Mouse (Mus musculus) lung, postnatal 4 days (tissue): Measurements from ENCODE around the gene Galnt16.
A peak's percentile ranks its signal among the peaks of the same experiment; 100 is the strongest.

Experiments
- DNase-seq, 2 experiments: peaks; one replicate each; pipeline ENCODE4 v3.0.0; 2021

Galnt16 gene

GRCm38 (mm10) chr12:80601597-80602269 lies 83.7 kb downstream of the Galnt16 start:
- DNase-seq, result no peak

- DNase-seq, result no peak
Observed at GRCm38 (mm10) chr12:80602432-80602831, 84.4 kb downstream of the Galnt16 start.

- DNase-seq, result peak; percentile 84 to 92
Observed at GRCm38 (mm10) chr12:80603566-80603965, 85.5 kb downstream of the Galnt16 start.

- no peak for DNase-seq
Observed at GRCm38 (mm10) chr12:80604218-80604617, 86.1 kb downstream of the Galnt16 start.

GRCm38 (mm10) chr12:80608576-80608975 lies 90.5 kb downstream of the Galnt16 start:
- DNase-seq, result no peak

GRCm38 (mm10) chr12:80609928-80610327 lies 91.9 kb downstream of the Galnt16 start:
- no peak for DNase-seq

GRCm38 (mm10) chr12:80612113-80612791 lies 94.2 kb downstream of the Galnt16 start:
- DNase-seq, result no peak

GRCm38 (mm10) chr12:80615371-80616257 lies 97.5 kb downstream of the Galnt16 start:
- no peak for DNase-seq

GRCm38 (mm10) chr12:80620501-80620900 lies 102.4 kb downstream of the Galnt16 start:
- DNase-seq, result no peak

GRCm38 (mm10) chr12:80631790-80632189 lies 113.7 kb downstream of the Galnt16 start:
- DNase-seq, result no peak

- DNase-seq, result peak; percentile 45 to 67
Observed at GRCm38 (mm10) chr12:80642725-80643692, 124.9 kb downstream of the Galnt16 start.

GRCm38 (mm10) chr12:80643693-80644505 lies 125.8 kb downstream of the Galnt16 start, which contains the start of the genes Slc39a9 and Erh:
Gene Slc39a9, plus strand, starts transcription at chr12:80643883.
Gene Erh, minus strand, starts transcription at chr12:80644341.
- DNase-seq, result peak; percentile 95 to 96

- DNase-seq, result no peak
Observed at GRCm38 (mm10) chr12:80644506-80644868, 126.4 kb downstream of the Galnt16 start.

- DNase-seq, result no peak
Observed at GRCm38 (mm10) chr12:80646377-80646776, 128.3 kb downstream of the Galnt16 start.

- DNase-seq, result peak; percentile 65 to 84
Observed at GRCm38 (mm10) chr12:80653951-80654658, 136.0 kb downstream of the Galnt16 start.

- peak in 1 of 2 experiments; percentile 24 for DNase-seq
Observed at GRCm38 (mm10) chr12:80654659-80655025, 136.6 kb downstream of the Galnt16 start.

GRCm38 (mm10) chr12:80658661-80659060 lies 140.6 kb downstream of the Galnt16 start:
- DNase-seq, result no peak

- DNase-seq, result no peak
Observed at GRCm38 (mm10) chr12:80662322-80662721, 144.2 kb downstream of the Galnt16 start.

- no peak for DNase-seq
Observed at GRCm38 (mm10) chr12:80663935-80664334, 145.9 kb downstream of the Galnt16 start.

GRCm38 (mm10) chr12:80668391-80668790 lies 150.3 kb downstream of the Galnt16 start:
- no peak for DNase-seq

- peak in 1 of 2 experiments; percentile 73 for DNase-seq
Observed at GRCm38 (mm10) chr12:80673170-80673569, 155.1 kb downstream of the Galnt16 start.
